Mouse (Mus musculus): ENCODE measurements around the gene Olfr586. TPM values are rescaled to one million over a fixed set of nuclear protein-coding genes. Genes with fewer than 3 reads are reported as not detected.

Gene Olfr586
- not detected in 2 replicates for polyA plus RNA-seq (2014; fragmentation: Nextera tagmentation; extraction: Ambion mirVana)

DNA sequence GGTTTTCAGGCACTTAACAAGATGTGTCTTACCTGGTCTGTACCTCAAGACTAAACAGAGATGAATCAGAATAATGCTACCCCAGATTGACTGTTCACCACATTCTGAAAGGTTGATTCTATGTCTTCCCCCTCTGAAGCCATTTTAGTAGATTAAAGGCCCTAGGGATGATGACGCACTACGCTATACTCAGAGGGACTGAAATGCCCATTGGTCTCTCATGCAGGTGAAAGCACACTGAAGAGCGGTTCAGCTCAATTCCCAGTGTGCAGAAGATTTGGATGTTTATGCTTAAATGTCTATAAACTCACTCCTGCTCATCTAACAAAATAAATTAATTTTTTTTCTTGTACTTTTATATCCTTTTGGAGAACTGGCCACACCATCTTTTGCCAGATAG is at the start of gene Olfr586:
Gene Olfr586 (minus strand): TSS at position 101 of the 400 bp plus-strand sequence.
- Histone ChIP-seq H3K27ac (ENCODE audit: low read depth, low read length) (no peak within 1 kb of the TSS), H3K9me3 (ENCODE audit: control insufficient read depth, low read length) (no peaks in the 10 kb centered on the region), H3K4me2 (ENCODE audit: low read depth, low read length, severe bottlenecking) (no peak within 1 kb of the TSS), H3K36me3 (ENCODE audit: control insufficient read depth, insufficient read depth, low read length) (no peaks in the 10 kb centered on the region), H3K9ac (ENCODE audit: low read length) (no peak within 1 kb of the TSS), H3K4me3 (ENCODE audit: low read depth, low read length) (no peak within 1 kb of the TSS), H3K27me3 (ENCODE audit: control insufficient read depth, insufficient read depth, low read length) (no peaks in the 10 kb centered on the region), H3K4me1 (replicated peaks; ENCODE audit: control insufficient read depth, insufficient read depth, low read length) (no peaks in the 10 kb centered on the region)
- 92% methylated on average over 3 of the region's 3 CpGs for WGBS
- no peak for DNase-seq (ENCODE audit: low spot score)
- no peak for ATAC-seq (replicated peaks; ENCODE audit: low FRiP score)

GRCm38 (mm10) chr7:103169697-103170096 is 44.3 kb upstream of the Olfr586 start:
- Histone ChIP-seq H3K27me3 (ENCODE audit: control insufficient read depth, insufficient read depth, low read length) (no peaks in the 10 kb centered on the region), H3K9me3 (ENCODE audit: control insufficient read depth, low read length) (no peaks in the 10 kb centered on the region), H3K9ac (ENCODE audit: low read length) (no peak overlapping the region), H3K36me3 (ENCODE audit: control insufficient read depth, insufficient read depth, low read length) (no peaks in the 10 kb centered on the region), H3K27ac (ENCODE audit: low read depth, low read length) (no peak overlapping the region), H3K4me3 (ENCODE audit: low read depth, low read length) (no peak overlapping the region), H3K4me1 (replicated peaks; ENCODE audit: control insufficient read depth, insufficient read depth, low read length) (no peaks in the 10 kb centered on the region), H3K4me2 (ENCODE audit: low read depth, low read length, severe bottlenecking) (no peak overlapping the region)
- 81% methylated on average over 5 of the region's 5 CpGs for WGBS
- ATAC-seq (replicated peaks; ENCODE audit: low FRiP score) (no peak), DNase-seq (ENCODE audit: low spot score) (no peak)

DNA sequence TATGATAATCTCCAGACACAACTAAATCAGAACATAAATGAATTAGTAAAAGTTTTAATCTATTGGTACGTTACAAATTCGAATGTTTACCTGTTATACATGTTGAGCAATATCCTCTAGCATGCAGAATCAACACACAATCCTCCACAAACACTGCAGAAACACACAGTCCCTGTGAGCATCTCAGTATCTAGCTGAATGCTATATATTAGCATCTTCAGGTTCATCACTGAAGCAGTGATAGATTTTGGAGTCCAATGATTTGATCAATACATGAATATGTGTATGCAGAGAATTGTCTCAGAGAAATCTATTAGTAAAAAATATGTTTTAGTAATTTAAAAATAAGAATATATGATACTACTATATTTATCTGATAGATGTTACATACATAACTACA is 30.8 kb upstream of the Olfr586 start, which contains the start of gene Olfr589:
Gene Olfr589 (minus strand): TSS at position 101 of the 400 bp plus-strand sequence.
- no peaks in the 10 kb centered on the region for H3K36me3 ChIP-seq (ENCODE audit: control insufficient read depth, insufficient read depth, low read length)

DNA sequence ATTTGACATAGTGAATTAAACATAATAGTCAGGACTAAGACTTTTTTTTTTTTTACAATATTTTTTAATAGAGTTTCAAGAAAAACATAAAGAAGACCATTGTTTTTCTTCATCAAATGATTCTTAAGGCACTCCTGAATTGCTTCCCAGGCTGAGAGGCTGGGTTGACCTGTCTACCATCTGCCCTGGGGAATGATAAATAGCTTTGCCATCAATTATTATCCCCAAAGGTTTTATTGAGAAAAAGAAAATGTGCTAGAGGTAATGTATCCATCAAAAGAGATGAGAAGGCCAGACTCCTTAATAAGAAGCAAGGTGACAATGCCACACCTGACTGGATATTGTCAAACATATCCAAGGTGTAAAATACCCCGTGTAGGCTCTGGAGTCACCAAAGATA is 15.1 kb upstream of the Olfr586 start, which contains the start of gene Olfr588-ps1:
Gene Olfr588-ps1 (plus strand): TSS at position 301 of the 400 bp plus-strand sequence.
- Histone ChIP-seq H3K9ac (ENCODE audit: low read length) (no peak within 1 kb of the TSS), H3K9me3 (ENCODE audit: control insufficient read depth, low read length) (no peaks in the 10 kb centered on the region), H3K27ac (ENCODE audit: low read depth, low read length) (no peak within 1 kb of the TSS), H3K4me3 (ENCODE audit: low read depth, low read length) (no peak within 1 kb of the TSS), H3K4me2 (ENCODE audit: low read depth, low read length, severe bottlenecking) (no peak within 1 kb of the TSS), H3K27me3 (ENCODE audit: control insufficient read depth, insufficient read depth, low read length) (no peaks in the 10 kb centered on the region), H3K36me3 (ENCODE audit: control insufficient read depth, insufficient read depth, low read length) (no peaks in the 10 kb centered on the region), H3K4me1 (replicated peaks; ENCODE audit: control insufficient read depth, insufficient read depth, low read length) (no peaks in the 10 kb centered on the region)
- no peak for ATAC-seq (replicated peaks; ENCODE audit: low FRiP score)
- 91% methylated on average over 1 of the region's 1 CpGs for WGBS
- DNase-seq (ENCODE audit: low spot score), result no peak

More for the DNA sequence above, 30.8 kb upstream of the Olfr586 start, which contains the start of gene Olfr589:
- ATAC-seq (replicated peaks; ENCODE audit: low FRiP score) (no peak), DNase-seq (ENCODE audit: low spot score) (no peak)
- no peaks in the 10 kb centered on the region for H3K4me1 ChIP-seq (replicated peaks; ENCODE audit: control insufficient read depth, insufficient read depth, low read length)
- H3K4me2 ChIP-seq (ENCODE audit: low read depth, low read length, severe bottlenecking), result no peak within 1 kb of the TSS
- no peaks in the 10 kb centered on the region for H3K9me3 ChIP-seq (ENCODE audit: control insufficient read depth, low read length)
- no peak within 1 kb of the TSS for H3K27ac ChIP-seq (ENCODE audit: low read depth, low read length)
- H3K9ac ChIP-seq (ENCODE audit: low read length), result no peak within 1 kb of the TSS
- 76% methylated on average over 2 of the region's 2 CpGs for WGBS
- no peaks in the 10 kb centered on the region for H3K27me3 ChIP-seq (ENCODE audit: control insufficient read depth, insufficient read depth, low read length)
- H3K4me3 ChIP-seq (ENCODE audit: low read depth, low read length), result no peak within 1 kb of the TSS

GRCm38 (mm10) chr7:103119406-103119805 is 6.0 kb downstream of the Olfr586 start:
- no peak overlapping the region for H3K9ac ChIP-seq (ENCODE audit: low read length)
- no peak overlapping the region for H3K4me2 ChIP-seq (ENCODE audit: low read depth, low read length, severe bottlenecking)
- H3K4me3 ChIP-seq (ENCODE audit: low read depth, low read length), result no peak overlapping the region
- no peak for DNase-seq (ENCODE audit: low spot score)
- no peak overlapping the region for H3K27ac ChIP-seq (ENCODE audit: low read depth, low read length)
- H3K27me3 ChIP-seq (ENCODE audit: control insufficient read depth, insufficient read depth, low read length), result no peaks in the 10 kb centered on the region
- no peak for ATAC-seq (replicated peaks; ENCODE audit: low FRiP score)
- 50% methylated on average over 3 of the region's 3 CpGs for WGBS
- no peaks in the 10 kb centered on the region for H3K36me3 ChIP-seq (ENCODE audit: control insufficient read depth, insufficient read depth, low read length)
- no peaks in the 10 kb centered on the region for H3K4me1 ChIP-seq (replicated peaks; ENCODE audit: control insufficient read depth, insufficient read depth, low read length)
- no peaks in the 10 kb centered on the region for H3K9me3 ChIP-seq (ENCODE audit: control insufficient read depth, low read length)

GRCm38 (mm10) chr7:103097420-103097819 is 28.0 kb downstream of the Olfr586 start, which contains the start of gene Olfr585:
TSS of gene Olfr585 (plus strand) at chr7:103097720.
- no peak for ATAC-seq (replicated peaks; ENCODE audit: low FRiP score)
- Histone ChIP-seq H3K4me3 (ENCODE audit: low read depth, low read length) (no peak within 1 kb of the TSS), H3K9me3 (ENCODE audit: control insufficient read depth, low read length) (no peaks in the 10 kb centered on the region), H3K9ac (ENCODE audit: low read length) (no peak within 1 kb of the TSS), H3K4me2 (ENCODE audit: low read depth, low read length, severe bottlenecking) (no peak within 1 kb of the TSS), H3K36me3 (ENCODE audit: control insufficient read depth, insufficient read depth, low read length) (no peaks in the 10 kb centered on the region), H3K27ac (ENCODE audit: low read depth, low read length) (no peak within 1 kb of the TSS), H3K4me1 (replicated peaks; ENCODE audit: control insufficient read depth, insufficient read depth, low read length) (no peaks in the 10 kb centered on the region), H3K27me3 (ENCODE audit: control insufficient read depth, insufficient read depth, low read length) (no peaks in the 10 kb centered on the region)
- 78% methylated on average over 1 of the region's 1 CpGs for WGBS
- DNase-seq (ENCODE audit: low spot score), result no peak

- Histone ChIP-seq H3K4me3 (ENCODE audit: low read depth, low read length) (no peak within 1 kb of the TSS), H3K36me3 (ENCODE audit: control insufficient read depth, insufficient read depth, low read length) (no peaks in the 10 kb centered on the region), H3K27me3 (ENCODE audit: control insufficient read depth, insufficient read depth, low read length) (no peaks in the 10 kb centered on the region), H3K4me2 (ENCODE audit: low read depth, low read length, severe bottlenecking) (no peak within 1 kb of the TSS), H3K9me3 (ENCODE audit: control insufficient read depth, low read length) (no peaks in the 10 kb centered on the region; the same call in 1 of the 2 replicates), H3K9ac (ENCODE audit: low read length) (no peak within 1 kb of the TSS), H3K4me1 (replicated peaks; ENCODE audit: control insufficient read depth, insufficient read depth, low read length) (no peaks in the 10 kb centered on the region), H3K27ac (ENCODE audit: low read depth, low read length) (no peak within 1 kb of the TSS)
- DNase-seq (ENCODE audit: low spot score), result no peak
- WGBS, result 84% methylated on average over 1 of the region's 1 CpGs
- ATAC-seq (replicated peaks; ENCODE audit: low FRiP score), result no peak
Measured at GRCm38 (mm10) chr7:103081585-103081984, 43.9 kb downstream of the Olfr586 start, which contains the start of gene Olfr584. TSS of gene Olfr584 (plus strand) at chr7:103081885.

Other genes starting within 250 kb of the Olfr586 start
- gene Olfr568, start 248.5 kb downstream of the Olfr586 start, polyA plus RNA-seq (2014; fragmentation: Nextera tagmentation; extraction: Ambion mirVana), result not detected in 2 replicates
- gene Olfr569, start 234.8 kb downstream of the Olfr586 start, polyA plus RNA-seq (2014; fragmentation: Nextera tagmentation; extraction: Ambion mirVana), result not detected in 2 replicates
- not detected in 2 replicates for gene Olfr570, start 231.1 kb downstream of the Olfr586 start, polyA plus RNA-seq (2014; fragmentation: Nextera tagmentation; extraction: Ambion mirVana)
- 0.17 and 0.19 TPM in 2 replicates for gene Olfr571, start 208.1 kb downstream of the Olfr586 start, polyA plus RNA-seq (2014; fragmentation: Nextera tagmentation; extraction: Ambion mirVana)
- not detected in 2 replicates for gene Olfr572, start 201.2 kb downstream of the Olfr586 start, polyA plus RNA-seq (2014; fragmentation: Nextera tagmentation; extraction: Ambion mirVana)
- not detected in 2 replicates for gene Olfr573-ps1, start 183.1 kb downstream of the Olfr586 start, polyA plus RNA-seq (2014; fragmentation: Nextera tagmentation; extraction: Ambion mirVana)
- gene Olfr574, start 177.2 kb downstream of the Olfr586 start, polyA plus RNA-seq (2014; fragmentation: Nextera tagmentation; extraction: Ambion mirVana), result not detected in 2 replicates
- gene Olfr575, start 166.9 kb downstream of the Olfr586 start, polyA plus RNA-seq (2014; fragmentation: Nextera tagmentation; extraction: Ambion mirVana), result not detected in 2 replicates
- not detected in 2 replicates for gene Olfr576, start 163.0 kb downstream of the Olfr586 start, polyA plus RNA-seq (2014; fragmentation: Nextera tagmentation; extraction: Ambion mirVana)
- not detected in 2 replicates for gene Olfr577, start 149.7 kb downstream of the Olfr586 start, polyA plus RNA-seq (2014; fragmentation: Nextera tagmentation; extraction: Ambion mirVana)
- not detected in 2 replicates for gene Olfr578, start 136.3 kb downstream of the Olfr586 start, polyA plus RNA-seq (2014; fragmentation: Nextera tagmentation; extraction: Ambion mirVana)
- not detected in 2 replicates for gene Olfr582, start 87.6 kb downstream of the Olfr586 start, polyA plus RNA-seq (2014; fragmentation: Nextera tagmentation; extraction: Ambion mirVana)
- gene Olfr583, start 74.3 kb downstream of the Olfr586 start, polyA plus RNA-seq (2014; fragmentation: Nextera tagmentation; extraction: Ambion mirVana), result not detected in 2 replicates
- gene Olfr584, start 43.8 kb downstream of the Olfr586 start, polyA plus RNA-seq (2014; fragmentation: Nextera tagmentation; extraction: Ambion mirVana), result not detected in 2 replicates
- gene Olfr585, start 27.9 kb downstream of the Olfr586 start, polyA plus RNA-seq (2014; fragmentation: Nextera tagmentation; extraction: Ambion mirVana), result not detected in 2 replicates
- gene Olfr588-ps1, start 15.2 kb upstream of the Olfr586 start, polyA plus RNA-seq (2014; fragmentation: Nextera tagmentation; extraction: Ambion mirVana), result not detected in 2 replicates
- not detected in 2 replicates for gene Olfr589, start 30.7 kb upstream of the Olfr586 start, polyA plus RNA-seq (2014; fragmentation: Nextera tagmentation; extraction: Ambion mirVana)
- not detected in 2 replicates for gene Olfr591, start 52.7 kb upstream of the Olfr586 start, polyA plus RNA-seq (2014; fragmentation: Nextera tagmentation; extraction: Ambion mirVana)
- gene Olfr592, start 59.2 kb upstream of the Olfr586 start, polyA plus RNA-seq (2014; fragmentation: Nextera tagmentation; extraction: Ambion mirVana), result not detected in 2 replicates
- not detected in 2 replicates for gene Olfr593, start 86.2 kb upstream of the Olfr586 start, polyA plus RNA-seq (2014; fragmentation: Nextera tagmentation; extraction: Ambion mirVana)
- not detected in 2 replicates for gene Olfr594, start 91.4 kb upstream of the Olfr586 start, polyA plus RNA-seq (2014; fragmentation: Nextera tagmentation; extraction: Ambion mirVana)
- gene Usp17ld, start 126.9 kb upstream of the Olfr586 start, polyA plus RNA-seq (2014; fragmentation: Nextera tagmentation; extraction: Ambion mirVana), result not detected in 2 replicates
- not detected in 2 replicates for gene Olfr596, start 180.0 kb upstream of the Olfr586 start, polyA plus RNA-seq (2014; fragmentation: Nextera tagmentation; extraction: Ambion mirVana)
- gene Olfr597, start 190.7 kb upstream of the Olfr586 start, polyA plus RNA-seq (2014; fragmentation: Nextera tagmentation; extraction: Ambion mirVana), result not detected in 2 replicates
- not detected in 2 replicates for gene Olfr598, start 197.9 kb upstream of the Olfr586 start, polyA plus RNA-seq (2014; fragmentation: Nextera tagmentation; extraction: Ambion mirVana)
- not detected in 2 replicates for gene Olfr599, start 210.3 kb upstream of the Olfr586 start, polyA plus RNA-seq (2014; fragmentation: Nextera tagmentation; extraction: Ambion mirVana)
- not detected in 2 replicates for gene Olfr600, start 224.0 kb upstream of the Olfr586 start, polyA plus RNA-seq (2014; fragmentation: Nextera tagmentation; extraction: Ambion mirVana)
- gene Olfr601, start 237.0 kb upstream of the Olfr586 start, polyA plus RNA-seq (2014; fragmentation: Nextera tagmentation; extraction: Ambion mirVana), result not detected in 2 replicates

Data from forebrain, embryonic 11.5 days (tissue).